Mouse (Mus musculus) bone marrow, adult 2 months (tissue): ENCODE measurements around the gene Pdcd4.

ENCODE experiments used
- CTCF ChIP-seq: fragments of 200-500 bp; IDR thresholded peaks from 2 replicates; pipeline ENCODE4 v1.5.1; 2011; ENCODE audit warnings: low read length, control low read depth; ENCODE audit not compliant: control insufficient read depth, insufficient read depth
- POLR2A ChIP-seq: fragments of 200-500 bp; IDR thresholded peaks from 2 replicates; pipeline ENCODE4 v1.6.1; 2011; ENCODE audit warnings: low read depth, mild to moderate bottlenecking, control low read depth, low read length, borderline replicate concordance; ENCODE audit not compliant: control insufficient read depth

DNA sequence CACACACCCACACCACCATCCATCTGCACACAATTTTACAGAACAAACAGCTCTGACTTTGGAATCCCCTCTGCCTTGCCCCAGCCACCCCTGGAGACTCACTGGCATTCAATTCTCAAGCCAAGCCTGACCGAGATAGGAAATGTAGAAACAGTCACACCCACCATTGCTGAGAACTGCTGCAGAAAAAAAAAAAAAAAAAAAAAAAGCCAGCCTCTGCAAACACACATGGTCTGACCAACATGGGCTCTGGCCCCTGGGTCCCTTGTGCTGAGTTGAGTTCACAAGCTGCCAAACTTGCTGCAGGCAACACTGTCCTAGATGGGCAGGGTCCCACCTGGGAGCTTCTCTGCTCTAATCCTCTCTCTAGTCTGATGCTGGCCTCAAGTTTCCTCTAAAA is 14.3 kb upstream of the Pdcd4 start:
- TF ChIP-seq CTCF (no peak), POLR2A (no peak)
